Mouse (Mus musculus): ENCODE results near the gene Sema3b.
A peak's percentile ranks its signal among the peaks of the same experiment; 100 is the strongest.

The Sema3b gene

DNA sequence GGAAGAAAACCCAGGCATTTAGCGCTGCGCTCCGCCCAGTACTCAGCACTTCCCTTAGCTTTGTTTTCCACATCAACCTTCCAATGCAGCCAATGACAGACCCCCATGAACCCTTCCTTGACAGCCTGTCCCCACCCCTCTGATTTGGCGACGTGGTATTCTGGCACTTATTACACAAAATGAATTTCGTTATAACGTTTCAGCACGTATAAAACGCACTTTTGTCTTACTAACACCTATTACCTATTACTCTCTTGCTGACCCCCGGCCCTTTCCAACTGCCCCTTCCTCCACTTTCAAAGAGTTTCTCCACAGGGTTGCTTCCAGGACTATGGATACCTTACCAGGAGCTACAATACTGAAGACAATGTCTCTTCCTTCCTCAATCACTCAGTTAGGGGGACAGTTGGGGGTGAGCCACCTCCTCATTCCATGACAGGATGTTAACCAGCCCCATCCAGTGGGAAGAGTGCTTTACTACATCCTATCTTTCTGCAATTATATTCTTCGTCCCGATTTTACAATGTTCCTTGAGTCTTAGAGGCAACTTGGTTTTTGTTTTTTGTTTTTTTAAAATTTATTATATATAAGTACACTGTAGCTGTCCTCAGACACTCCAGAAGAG, 4.0 kb upstream of the Sema3b start:
- DNase-seq (ENCODE audit: low spot score), result no peak

DNA sequence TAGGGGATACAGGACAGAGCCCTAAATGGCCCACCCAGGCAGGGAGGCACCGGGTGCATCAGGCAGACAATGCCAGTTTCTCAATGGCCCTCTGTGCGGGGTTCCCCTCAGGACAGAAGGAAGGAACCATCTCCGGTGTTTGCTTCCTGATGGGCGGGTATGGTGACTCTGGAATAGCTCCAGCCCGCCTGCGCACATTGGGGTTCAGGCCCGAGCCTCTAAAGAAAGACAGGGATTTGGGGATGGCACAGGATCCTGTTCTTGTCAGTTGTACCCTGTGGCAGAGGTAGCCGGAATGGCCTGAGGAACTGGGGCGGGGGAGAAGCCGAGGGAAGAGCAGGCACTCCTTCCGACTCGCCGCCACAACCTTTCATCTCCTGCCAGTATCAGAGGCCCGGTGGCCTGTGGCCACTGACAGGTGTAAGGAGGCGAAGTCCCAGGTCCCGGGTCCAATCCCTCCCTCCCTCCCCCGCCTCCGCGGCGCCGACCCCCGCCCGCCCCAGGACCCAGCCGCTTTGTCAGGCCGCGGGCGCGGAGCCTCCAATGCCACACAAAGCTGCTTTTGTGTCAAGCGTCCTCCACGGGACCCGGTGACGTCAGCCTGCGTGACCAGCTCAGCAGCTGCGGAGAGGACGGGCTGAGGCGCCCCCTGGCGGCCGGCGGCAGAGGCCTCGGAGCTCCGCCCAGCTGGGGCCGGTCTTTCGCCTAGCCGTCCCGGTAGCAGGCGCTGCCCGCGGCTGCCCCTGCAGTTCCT, 3.3 kb upstream of the Sema3b start:
- DNase-seq (ENCODE audit: low spot score), result peak; percentile 99

DNA sequence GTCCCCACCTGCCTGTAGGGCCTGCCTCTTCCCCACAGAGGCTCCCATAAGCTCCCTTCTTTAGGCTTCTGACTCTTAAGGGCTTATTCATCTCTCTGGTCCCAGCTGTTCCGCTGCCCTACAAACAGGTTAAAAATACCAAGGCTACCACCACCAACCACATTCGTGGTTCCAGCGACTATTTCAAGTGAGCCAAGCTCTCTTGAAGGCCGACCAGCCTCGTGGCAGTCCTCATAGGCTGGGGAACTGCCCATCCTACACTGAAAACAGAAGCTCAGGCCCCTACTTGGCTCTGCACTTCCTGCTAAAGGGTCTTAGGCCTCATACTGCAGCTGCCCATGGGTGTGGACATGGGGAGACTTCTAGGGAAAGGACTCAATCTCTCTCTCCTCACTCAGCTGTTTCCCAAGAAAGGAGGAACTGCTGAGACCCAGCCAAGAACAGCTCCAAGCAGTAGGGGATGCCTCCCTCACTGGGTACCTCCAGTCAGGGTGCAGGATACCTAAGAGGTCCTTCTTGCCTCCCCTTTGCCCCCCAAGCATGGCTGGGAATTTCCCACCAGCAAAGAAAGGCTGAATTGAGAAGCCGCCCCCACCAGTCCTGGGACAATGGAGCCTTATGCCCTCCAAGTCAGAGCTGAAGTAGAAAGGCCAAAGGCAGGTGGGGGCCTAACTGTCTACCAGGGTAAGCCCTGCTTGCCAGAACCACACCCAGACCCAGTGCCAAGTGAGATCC, 2.6 kb upstream of the Sema3b start:
- DNase-seq (ENCODE audit: low spot score), result no peak

DNA sequence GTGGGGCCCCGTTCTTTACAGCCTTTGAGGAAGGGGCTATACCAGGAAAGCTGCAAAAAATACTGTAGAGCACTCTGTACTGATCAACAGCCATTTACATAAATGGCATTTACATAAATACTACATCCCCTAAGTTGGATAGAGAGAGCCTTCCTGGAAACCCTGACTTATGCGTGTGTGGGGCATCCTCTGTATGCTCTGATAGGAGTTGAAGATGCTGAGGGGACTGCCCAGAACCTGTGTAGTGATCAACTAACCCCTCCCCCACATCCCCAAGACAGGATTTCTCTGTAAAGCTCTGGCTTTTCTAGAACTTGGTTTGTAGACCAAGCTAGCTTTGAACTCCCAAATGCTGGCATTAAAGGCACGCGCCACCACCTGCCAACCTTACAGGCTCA, 403 bp upstream of the Sema3b start:
- DNase-seq (ENCODE audit: low spot score), result no peak

DNA sequence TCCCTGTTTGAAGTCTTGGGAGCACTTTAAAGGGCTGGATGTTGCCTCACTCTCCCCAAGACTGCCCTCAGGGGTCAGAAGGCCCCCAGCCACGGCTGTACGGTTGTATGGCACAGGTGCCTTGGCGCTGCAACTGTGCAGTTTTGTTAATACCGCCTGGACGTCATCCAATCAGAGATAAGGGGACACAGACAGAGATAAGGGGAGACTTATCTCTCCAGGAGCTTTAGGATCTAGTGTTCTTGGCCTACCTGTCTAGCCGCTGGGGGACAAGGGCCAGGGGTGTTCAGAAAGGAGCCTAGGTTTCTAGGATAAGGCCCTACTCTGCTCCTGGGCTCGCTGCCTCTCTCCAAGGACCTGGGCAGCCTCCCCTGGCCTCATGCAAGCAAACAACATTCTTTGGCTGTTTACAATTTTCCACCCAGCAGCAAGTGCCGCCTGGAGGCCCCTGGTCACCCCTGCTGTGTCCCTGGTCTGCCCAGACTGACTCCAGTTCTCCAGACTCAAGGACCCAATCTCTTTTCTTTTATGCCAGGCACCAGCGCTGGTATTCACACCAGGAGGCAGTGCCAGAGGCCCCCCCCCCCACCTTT, 1.3 kb downstream of the Sema3b start:
- DNase-seq (ENCODE audit: low spot score), result no peak

DNA sequence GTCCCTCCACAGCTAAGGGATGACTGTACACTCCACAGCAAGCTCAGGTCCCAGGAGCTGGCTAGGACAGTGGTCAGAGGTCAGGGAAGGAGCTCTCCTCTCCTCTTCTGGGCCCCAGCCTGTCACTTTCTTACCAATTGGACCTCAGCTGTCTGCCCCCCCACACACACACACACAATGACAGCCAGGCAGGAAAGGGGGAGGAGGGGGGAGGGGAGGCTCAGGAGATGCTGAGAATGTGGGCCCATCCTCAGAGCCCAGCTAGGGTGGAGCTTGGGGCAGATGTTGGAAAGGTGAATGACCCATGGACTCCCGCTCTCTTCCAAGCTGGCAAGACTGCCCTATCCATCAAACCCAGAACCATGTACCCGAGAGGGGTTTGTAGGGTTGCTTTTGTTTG, 2.0 kb downstream of the Sema3b start:
- no peak for DNase-seq (ENCODE audit: low spot score)

DNA sequence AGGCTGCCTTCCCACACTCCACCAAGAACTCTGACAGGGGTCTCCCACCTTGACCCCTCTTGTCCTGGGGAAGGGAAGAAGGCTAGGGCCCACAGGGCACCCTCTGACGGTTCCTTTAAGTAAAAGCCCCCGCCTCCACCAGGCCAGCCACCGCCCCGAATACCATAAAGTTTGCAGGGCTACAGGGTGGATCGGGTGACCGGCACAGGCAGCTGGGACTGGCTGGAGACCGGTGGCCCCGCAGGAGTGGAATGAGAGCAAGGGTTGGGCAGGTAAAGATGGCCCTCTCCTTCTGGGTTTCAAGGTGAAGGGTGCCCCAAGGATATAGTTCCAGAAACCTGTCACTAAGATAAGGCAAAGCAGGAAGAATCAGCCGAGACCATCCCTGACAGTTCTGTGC, 2.4 kb downstream of the Sema3b start:
- peak; percentile 61 for DNase-seq (ENCODE audit: low spot score)

DNA sequence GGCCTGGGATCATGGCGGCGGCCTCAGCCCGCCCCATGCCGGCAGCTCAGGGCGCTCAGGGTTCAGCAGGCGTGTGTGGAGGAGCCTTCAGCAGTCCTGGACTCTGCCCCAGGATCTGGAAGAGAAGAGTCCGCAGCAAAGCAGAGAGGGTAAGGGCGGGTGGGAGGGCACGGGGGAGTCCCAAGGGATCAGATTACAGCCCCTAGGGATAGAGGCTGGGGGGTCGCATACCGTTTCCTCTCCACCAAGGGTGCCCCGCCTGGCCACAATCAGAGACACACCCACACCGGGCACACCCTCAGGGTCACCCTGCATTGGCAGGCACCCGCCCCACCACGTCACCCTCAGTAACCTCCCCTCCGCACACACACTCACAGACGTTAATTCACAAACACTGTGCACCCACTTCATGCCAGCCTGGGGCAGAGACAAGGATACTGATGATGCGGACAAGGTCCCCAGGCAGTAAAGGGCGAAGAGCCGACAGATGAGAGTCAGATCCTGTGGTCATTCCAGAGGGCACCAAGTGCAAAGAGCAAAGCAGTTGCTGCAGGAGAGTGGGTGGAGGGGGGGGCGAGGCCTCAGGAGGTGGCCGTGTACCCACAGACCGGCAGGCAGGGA, 3.9 kb downstream of the Sema3b start:
- DNase-seq (ENCODE audit: low spot score), result peak; percentile 59

DNA sequence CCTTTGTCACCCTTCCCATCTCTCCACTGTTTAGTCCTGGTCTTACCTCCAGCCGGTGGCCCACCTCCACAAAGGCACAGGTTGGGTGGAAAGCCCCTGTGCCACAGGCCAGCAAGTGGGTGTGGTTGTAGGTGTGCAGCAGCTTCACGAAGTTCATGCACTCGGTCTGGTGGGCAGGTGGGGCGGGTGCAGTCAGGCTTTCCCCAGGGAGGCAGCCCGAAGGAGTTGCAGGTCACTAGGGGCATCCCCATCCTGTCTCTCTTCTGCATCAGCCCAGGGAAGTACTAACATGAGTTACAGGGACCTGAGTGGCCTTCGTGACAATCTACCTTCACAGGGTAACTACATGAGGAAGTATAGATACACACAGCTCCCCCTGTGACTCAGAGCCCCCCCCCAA, 5.8 kb downstream of the Sema3b start:
- DNase-seq (ENCODE audit: low spot score), result no peak

DNA sequence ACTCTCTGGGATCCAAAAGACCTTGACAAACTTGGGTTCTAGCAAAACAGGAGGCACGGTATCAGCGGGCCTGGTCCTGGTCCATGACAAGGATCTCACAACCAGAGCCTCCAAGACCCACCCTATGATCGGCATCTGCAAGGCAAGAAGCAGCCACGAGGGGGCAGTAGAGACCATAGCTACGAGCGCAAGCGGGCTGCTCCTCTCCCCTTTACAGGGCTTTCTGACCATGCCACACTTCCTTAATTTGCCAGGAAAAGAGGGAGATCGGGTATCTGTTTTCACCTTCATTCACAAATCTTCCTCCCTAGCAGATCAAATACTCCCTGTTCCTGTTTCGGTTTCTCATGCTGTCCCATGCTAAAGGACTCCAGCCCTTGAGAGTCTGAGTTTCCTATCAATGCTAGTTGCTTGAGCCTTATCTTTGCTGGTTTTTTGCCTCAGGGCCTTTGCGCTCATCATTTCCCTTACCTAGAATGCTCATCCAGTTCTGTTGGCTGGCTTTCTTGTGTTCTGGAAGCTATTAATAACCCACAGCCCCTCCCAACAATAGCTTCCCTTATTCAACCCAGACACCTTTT, 6.9 kb downstream of the Sema3b start:
- peak; percentile 94 for DNase-seq (ENCODE audit: low spot score)

DNA sequence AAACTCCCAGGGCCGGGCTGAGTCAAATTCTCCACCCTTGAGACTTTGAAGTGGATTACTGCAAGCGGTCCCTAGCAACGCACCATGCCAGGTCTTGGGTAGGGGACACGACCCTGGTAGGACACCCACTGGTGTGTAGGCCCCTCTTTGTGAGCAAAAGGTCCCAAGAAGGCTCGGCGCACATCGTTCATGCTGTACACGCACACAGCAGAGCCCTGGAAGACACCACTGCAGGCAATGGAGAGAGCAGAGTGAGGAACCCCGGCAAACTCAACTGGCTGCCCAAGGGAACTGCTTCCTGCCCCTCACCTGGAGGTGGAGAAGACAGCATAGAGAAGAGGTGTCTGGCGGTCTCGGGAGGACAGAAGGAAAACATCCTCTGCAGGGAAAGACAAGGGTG, 7.8 kb downstream of the Sema3b start:
- DNase-seq (ENCODE audit: low spot score), result no peak

DNA sequence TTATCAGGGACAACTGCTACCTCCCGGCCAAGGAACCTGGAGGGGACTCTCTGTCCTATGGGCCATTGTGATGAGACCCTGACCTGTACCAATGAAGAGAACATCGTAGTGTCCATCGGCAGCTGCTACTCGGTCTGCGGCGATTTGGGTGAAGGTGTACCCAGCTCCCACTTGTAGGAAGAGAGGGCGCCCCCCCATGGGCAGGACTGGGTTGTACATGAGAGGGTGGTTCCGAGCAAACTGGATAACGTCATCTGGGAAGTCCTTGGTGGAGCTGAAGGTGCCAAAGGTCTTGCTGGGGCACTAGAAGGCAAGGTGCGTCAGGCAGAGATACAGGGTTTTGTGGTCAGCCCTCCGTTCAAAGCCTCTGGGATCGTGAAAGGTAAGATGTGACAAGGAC, 8.3 kb downstream of the Sema3b start:
- no peak for DNase-seq (ENCODE audit: low spot score)

DNA sequence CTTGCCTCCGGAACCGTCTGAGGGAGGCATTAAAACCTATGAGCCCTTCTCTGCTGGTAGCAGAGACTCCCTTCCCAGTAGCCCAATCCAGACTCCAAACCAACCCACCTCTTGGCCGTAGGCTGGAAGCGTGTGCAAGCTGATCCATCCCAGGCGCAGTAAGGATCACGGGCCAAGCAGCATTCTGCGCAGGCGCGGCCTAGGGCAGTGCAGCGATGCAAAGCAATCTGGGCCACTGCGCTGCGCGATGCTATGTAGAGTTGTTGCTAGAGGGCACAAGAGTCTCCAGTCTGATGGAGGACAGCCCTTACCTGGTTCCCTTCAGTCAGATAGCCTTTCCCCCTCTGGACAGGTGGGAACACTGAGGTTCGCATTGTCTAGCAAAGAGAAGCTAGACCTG, 9.2 kb downstream of the Sema3b start:
- DNase-seq (ENCODE audit: low spot score), result no peak

DNA sequence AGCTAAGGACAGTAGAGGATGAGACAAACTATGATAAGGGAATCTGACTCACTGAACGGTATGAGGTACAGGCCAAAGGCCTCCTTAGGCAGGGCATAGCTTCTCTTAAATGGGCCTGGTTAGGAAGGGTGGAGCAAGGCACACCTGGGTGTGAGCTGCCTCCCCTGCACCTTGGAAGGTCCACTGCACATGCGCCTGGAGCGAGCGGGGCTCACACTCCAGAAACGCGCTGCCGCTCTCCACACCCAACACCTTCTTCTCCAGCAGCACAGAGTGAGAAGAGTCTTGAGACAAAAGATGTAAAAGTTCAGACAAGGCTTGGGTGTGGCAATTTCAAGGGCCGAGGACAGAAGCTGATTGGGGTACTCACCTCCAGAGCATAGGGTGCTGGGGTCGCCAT, 9.6 kb downstream of the Sema3b start:
- DNase-seq (ENCODE audit: low spot score), result no peak

DNA sequence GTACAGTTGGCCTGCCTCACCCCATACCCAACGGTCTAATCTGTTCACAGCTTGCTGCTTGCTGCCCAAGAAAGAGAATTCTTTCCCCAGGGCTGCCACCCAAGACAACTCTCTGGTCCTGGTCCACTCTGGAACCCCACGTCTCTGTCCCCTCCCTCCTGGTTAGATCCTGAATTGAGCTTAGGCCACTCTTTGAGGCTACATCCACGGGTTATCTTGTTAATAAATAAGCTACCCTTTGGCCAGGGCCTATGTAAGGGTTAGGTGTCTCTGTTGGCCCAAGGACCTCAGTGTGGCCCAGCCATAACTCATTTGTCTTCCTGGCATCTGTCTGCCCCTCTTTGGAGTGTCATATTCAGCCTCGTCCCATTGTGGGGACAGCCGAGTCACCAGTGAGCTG, 10.6 kb downstream of the Sema3b start:
- DNase-seq (ENCODE audit: low spot score), result no peak

DNA sequence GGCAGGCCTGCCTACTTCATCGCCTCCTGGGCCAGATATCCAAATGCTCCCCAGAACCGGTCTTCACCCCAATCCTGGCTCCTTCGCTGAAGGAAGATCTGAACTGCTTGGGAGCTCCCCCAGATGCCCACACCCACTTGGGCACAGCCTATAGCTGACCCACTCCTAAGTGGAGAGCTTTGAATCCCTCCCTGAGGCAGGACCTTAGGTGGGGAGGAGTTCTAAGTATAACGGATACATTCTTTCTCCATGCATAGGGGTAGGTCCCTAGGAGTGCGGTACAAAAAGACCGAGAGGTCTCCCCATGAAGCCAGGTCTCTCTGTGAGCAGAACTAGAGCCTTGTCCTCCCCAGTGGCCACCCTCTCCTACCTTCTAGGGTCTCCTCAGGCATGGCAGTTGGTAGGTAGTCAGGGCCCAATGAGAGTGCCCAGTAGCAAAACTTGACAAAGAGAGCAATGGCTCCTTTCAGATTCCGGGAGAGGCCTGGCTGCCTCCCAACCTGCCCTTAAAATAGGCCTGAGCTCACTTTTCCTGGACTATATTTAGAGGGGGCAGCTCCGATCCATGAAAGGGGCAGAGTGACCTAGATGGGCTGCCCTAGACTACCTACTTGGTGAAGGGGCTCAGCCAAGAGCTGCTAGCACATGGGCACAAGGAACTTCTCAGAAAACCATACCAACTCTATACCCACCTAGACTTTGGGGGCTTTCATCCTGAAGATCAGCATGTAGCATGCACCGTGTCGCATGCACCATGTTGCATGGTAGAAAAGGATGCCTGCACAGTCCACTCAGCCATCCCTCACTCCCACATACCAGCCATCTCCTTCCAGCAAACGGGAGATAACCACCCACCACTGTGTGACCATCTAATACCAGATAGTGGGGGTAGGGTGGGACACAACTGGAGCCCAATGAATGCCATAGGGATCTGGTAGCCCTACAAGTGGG, 12.1 kb downstream of the Sema3b start:
- DNase-seq (ENCODE audit: low spot score), result no peak

DNA sequence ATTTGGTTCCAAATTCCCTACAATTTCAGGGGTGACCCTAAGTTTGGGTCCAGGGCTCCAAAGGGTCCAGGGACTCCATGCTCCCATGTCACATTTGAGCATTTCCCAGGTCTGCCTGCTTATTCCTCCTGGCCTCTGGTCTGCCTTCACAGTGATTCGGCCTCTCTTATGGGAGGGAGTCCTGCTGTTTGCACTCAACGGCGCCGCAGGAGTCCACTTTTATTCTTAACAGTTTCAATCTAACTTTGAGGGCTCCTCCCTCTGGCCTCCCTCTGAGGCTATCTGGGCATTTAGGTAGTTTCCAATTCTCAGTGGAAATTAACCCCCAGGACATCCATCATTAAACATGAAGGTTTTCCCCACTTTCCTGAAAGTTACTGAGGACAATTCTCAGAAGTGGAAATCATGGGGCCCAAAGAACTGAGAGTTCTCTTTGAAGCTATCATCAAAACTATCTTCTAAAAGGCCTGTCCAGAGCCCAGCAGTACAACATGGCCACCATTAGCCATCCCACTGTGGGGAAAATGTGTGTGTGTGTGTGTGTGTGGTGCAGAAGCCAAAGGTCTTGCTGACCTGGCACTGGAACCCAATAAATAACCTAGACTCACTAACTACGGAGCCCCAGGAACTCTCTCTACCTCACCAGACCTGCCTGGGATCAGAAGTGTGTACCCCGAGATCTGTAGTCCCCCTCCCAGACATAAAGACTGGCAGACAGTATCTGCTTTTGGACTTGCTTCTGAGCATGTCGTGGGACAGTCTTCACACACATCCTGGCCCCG, 14.6 kb downstream of the Sema3b start:
- DNase-seq (ENCODE audit: low spot score), result no peak

DNA sequence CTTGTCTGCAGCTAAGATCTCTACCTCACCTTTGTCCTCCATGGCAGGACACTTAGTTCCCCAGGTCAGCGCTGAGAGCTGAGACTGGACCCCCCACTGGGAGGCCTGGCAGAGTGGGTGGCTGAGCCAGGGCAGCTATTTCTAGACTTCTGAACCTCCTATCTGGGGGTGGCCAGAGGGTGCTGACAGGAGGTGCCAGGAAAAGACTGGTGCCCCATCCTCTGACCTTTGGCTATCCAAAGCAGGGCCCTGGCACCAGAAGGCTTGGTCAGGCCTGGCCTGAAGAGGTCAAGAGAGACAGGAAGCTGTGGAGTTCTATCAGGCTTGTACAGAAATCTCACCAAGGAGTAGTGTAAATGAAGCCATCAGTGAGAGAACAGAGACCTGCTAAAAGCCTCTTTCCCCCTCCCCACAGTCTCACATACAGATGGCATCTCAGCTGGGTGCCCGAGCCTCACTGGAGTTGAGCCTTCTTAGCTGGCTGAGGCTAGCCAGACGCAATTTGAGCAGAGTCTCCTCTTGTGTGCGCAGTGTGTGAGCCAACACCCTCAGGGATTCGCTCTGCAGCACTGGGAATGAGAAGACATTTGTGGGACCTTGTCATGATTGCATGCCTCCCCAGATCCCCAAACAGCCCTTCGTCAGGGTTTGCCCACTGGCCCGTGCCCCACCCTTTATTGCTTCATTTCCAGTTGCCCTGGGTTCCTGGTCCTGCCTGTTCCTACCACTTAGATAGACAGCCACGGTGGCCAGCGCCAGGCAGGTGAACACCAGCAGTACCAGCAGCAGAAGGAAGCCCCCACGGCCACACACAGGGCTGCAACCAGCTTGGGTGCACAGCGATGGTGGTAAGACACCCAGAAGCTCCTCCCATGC, 15.7 kb downstream of the Sema3b start:
- no peak for DNase-seq (ENCODE audit: low spot score)

DNA sequence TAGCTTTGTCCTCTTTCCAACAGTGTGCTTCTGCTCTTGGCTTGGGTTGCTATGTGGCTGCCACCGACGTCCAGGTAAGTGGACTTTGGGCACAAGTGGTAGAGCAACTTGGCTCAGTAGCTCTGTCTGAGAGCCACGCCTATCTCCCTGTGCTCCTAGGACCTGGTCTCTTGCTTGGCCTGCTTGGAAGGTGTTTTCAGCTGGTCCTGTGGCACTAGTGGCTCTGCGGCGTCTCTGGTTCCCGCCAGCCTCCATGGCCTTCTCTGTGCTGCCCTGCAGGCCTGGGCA, 18.3 kb downstream of the Sema3b start:
- DNase-seq (ENCODE audit: low spot score), result no peak
